Mouse (Mus musculus): ENCODE measurements around the gene Tubb5. TPM values are rescaled to one million over a fixed set of nuclear protein-coding genes. Genes with fewer than 3 reads are reported as not detected.
A peak's percentile ranks its signal among the peaks of the same experiment; 100 is the strongest.

The Tubb5 gene
- total and polyA plus RNA-seq, 2 experiments from 2014 or later, result 1,872 to 3,416 TPM

DNA sequence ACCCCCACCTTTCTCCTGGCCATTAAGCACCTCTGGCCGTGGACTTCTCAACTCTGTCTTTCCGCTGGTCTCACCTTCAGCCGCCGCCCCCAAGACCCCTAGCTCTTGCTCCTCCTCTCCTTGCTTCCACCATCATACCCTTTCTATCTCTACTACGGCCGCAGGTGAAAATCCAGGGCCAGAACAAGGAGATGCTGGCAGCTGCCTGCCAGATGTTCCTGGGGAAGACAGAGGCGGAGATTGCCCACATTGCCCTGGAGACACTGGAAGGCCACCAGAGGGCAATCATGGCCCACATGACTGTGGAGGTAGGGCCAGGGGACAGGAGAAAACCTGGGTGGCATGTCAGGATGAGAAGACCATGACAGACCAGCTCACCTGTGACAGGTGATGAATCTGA, 13.7 kb downstream of the Tubb5 start:
- H3K9ac ChIP-seq (replicated peaks; ENCODE audit: low read length, poor library complexity, severe bottlenecking), result no peak overlapping the region
- peak; percentile 48 for TF ChIP-seq CTCF (IDR thresholded peaks at IDR 0.05)
- ATAC-seq (ENCODE audit: low FRiP score) (no peak), DNase-seq (ENCODE audit: low spot score) (no peak)
- peak overlapping the region; percentile 72 for H3K4me2 ChIP-seq (ENCODE audit: low read depth, low read length, poor library complexity, severe bottlenecking)
- no peak overlapping the region for H3K27ac ChIP-seq (ENCODE audit: low read depth, low read length)
- H3K9me3 ChIP-seq (ENCODE audit: low read length), result no peaks in the 10 kb centered on the region
- 67% methylated on average over 7 of the region's 7 CpGs for WGBS
- peaks cover 15% of the 10 kb centered on the region for H3K36me3 ChIP-seq (ENCODE audit: insufficient read depth, low read length)
- H3K27me3 ChIP-seq (ENCODE audit: insufficient read depth, low read length), result peaks cover 7% of the 10 kb centered on the region
- peaks cover 5% of the 10 kb centered on the region; the same call in 1 of the 2 replicates for H3K4me1 ChIP-seq (ENCODE audit: insufficient read depth, low read length)
- peak overlapping the region; percentile 75 for H3K4me3 ChIP-seq (ENCODE audit: low read depth, low read length)

DNA sequence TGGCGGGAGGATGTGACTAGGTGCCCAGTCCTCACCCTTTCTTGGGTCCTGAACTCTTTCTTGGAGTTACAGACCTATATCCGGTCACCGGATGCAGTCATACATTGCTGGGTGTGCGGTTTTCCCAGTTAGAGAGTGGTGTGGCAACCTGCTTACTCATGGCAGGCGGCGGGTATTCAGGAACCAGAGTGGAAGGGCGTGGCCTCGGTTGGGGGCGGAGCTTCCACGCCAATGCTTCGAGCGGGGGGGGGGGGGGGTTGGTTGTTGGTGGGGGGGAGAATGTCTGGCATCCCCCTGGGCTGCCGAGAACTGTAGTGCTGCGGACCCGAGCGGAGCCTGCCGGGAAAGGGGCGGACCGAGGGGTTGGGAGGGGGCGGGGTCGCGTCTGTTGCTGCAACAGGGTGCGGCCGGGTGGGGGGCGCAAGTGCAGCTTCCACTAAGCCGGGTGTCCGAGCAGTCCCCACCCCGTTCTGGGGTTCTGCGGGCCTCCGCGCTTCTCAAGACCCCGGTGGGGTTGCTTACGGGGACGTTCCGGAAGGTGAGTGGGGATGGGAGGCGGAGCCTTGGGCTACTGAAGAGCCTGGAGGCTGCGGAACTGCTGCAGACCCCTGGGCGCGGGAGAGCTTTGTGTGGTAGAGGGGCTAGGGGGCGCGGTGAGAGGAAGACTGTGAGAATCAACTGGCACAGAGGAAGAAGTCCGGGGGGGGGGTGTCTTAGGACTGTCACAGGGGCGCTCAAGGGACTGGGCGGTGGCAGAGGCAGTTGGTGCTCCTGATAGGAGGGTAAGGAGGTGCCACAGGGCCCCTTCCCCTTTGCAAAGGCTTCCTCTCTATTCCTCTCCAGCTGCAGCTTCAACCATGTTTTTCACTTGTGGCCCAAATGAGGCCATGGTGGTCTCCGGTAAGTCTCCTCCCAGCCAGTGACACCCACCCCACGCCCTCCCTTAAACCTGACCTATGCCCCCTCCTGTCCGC, 14.9 kb downstream of the Tubb5 start, which contains the start of gene Flot1:
Gene Flot1, plus strand, starts transcription at position 267 of the 974 bp plus-strand sequence.
- ATAC-seq (ENCODE audit: low FRiP score), result peak; percentile 84

DNA sequence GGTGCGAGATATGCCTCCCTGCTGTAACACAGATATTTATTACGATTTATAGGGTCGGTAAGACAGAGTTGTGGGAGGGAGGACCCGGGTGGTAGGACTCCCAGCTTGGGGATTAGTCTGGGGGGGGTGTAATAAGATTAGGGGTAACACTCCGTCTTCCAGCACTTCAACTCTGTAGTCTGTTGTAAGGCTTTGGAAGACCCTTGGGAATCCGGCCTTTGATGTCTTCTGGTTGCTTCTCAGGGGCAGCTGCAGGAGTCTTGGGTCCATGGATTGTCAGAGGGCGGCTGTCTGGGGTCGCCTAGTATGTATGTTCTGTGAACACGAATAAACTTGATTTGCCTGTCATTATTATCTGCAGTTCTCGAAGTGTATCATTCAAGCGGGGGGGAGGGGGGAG, 15.5 kb downstream of the Tubb5 start:
- Histone ChIP-seq H3K4me1 (ENCODE audit: insufficient read depth, low read length) (peaks cover 5% of the 10 kb centered on the region; the same call in 1 of the 2 replicates), H3K27me3 (ENCODE audit: insufficient read depth, low read length) (peaks cover 7% of the 10 kb centered on the region), H3K4me2 (ENCODE audit: low read depth, low read length, poor library complexity, severe bottlenecking) (peak overlapping the region; percentile 72), H3K4me3 (ENCODE audit: low read depth, low read length) (peak overlapping the region; percentile 75), H3K36me3 (ENCODE audit: insufficient read depth, low read length) (peaks cover 13% of the 10 kb centered on the region), H3K27ac (ENCODE audit: low read depth, low read length) (peak overlapping the region; percentile 85), H3K9ac (replicated peaks; ENCODE audit: low read length, poor library complexity, severe bottlenecking) (peak overlapping the region; percentile 86), H3K9me3 (ENCODE audit: low read length) (no peaks in the 10 kb centered on the region)
- DNase-seq (ENCODE audit: low spot score), result no peak
- 0 out of 2 replicates have a peak, but pooled peaks have one; percentile 4 for ATAC-seq (ENCODE audit: low FRiP score)
- 3% methylated on average over 11 of the region's 11 CpGs for whole genome bisulfite sequencing
- TF ChIP-seq CTCF (IDR thresholded peaks at IDR 0.05), result no peak

More for the DNA sequence above, 14.9 kb downstream of the Tubb5 start, which contains the start of gene Flot1:
- WGBS, result under 1% methylated on average over 35 of the region's 47 CpGs
- H3K9ac ChIP-seq (replicated peaks; ENCODE audit: low read length, poor library complexity, severe bottlenecking), result peak within 1 kb of the TSS; percentile 86
- peak within 1 kb of the TSS; percentile 85 for H3K27ac ChIP-seq (ENCODE audit: low read depth, low read length)
- H3K36me3 ChIP-seq (ENCODE audit: insufficient read depth, low read length), result peaks cover 15% of the 10 kb centered on the region
- H3K4me3 ChIP-seq (ENCODE audit: low read depth, low read length), result peak within 1 kb of the TSS; percentile 75
- peaks cover 5% of the 10 kb centered on the region; the same call in 1 of the 2 replicates for H3K4me1 ChIP-seq (ENCODE audit: insufficient read depth, low read length)
- H3K27me3 ChIP-seq (ENCODE audit: insufficient read depth, low read length), result peaks cover 7% of the 10 kb centered on the region
- H3K4me2 ChIP-seq (ENCODE audit: low read depth, low read length, poor library complexity, severe bottlenecking), result peak within 1 kb of the TSS; percentile 72
- DNase-seq (ENCODE audit: low spot score), result peak; percentile 91
- H3K9me3 ChIP-seq (ENCODE audit: low read length), result no peaks in the 10 kb centered on the region
- no peak for TF ChIP-seq CTCF (IDR thresholded peaks at IDR 0.05)

DNA sequence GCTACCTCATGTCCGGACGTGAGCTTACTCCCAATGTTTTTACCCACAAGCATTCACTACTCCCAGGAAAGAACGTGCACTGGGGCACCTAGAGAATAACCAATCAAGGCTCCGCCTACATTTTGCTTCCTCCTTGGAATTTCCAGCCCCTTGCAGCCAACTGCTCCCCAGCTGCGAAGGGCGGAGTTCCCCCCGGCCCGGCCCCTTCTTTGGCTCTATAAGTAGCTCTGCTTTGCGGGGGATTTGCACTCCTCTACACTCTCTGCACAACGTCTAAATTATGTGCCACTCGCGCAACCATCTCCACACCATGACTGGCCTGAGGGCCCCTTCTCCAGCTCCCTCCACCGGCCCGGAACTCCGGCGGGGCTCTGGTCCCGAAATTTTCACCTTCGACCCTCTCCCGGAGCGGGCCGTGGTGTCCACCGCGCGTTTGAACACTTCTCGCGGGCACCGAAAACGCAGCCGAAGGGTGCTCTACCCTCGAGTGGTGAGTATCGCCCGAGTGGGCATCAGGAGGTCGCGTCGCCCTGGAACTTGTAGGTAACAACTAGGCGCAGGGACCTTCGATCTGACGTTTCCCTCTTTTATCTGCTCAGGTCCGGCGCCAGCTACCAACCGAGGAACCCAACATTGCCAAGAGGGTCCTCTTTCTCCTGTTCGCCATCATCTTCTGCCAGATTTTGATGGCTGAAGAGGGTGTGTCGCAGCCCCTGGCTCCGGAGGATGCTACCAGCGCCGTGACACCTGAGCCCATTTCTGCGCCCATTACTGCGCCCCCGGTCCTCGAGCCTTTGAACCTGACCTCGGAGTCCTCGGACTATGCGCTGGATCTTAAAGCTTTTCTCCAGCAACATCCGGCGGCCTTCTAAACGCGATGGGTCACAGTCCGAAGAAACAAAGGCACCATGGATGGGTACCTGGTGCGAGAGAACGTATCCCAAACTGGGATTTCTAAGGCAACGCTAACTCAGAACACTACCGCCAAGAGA, 16.4 kb downstream of the Tubb5 start, which contains the start of gene Ier3:
Gene Ier3, plus strand, starts transcription at position 246 of the 992 bp plus-strand sequence.
- DNase-seq (ENCODE audit: low spot score) (peak; percentile 72), ATAC-seq (ENCODE audit: low FRiP score) (no peak)
- Histone ChIP-seq H3K4me1 (ENCODE audit: insufficient read depth, low read length) (peaks cover 5% of the 10 kb centered on the region; the same call in 1 of the 2 replicates), H3K4me2 (ENCODE audit: low read depth, low read length, poor library complexity, severe bottlenecking) (peak within 1 kb of the TSS; percentile 72), H3K9me3 (ENCODE audit: low read length) (no peaks in the 10 kb centered on the region), H3K4me3 (ENCODE audit: low read depth, low read length) (peak within 1 kb of the TSS; percentile 75), H3K27me3 (ENCODE audit: insufficient read depth, low read length) (peaks cover 7% of the 10 kb centered on the region), H3K27ac (ENCODE audit: low read depth, low read length) (peak within 1 kb of the TSS; percentile 85), H3K9ac (replicated peaks; ENCODE audit: low read length, poor library complexity, severe bottlenecking) (peak within 1 kb of the TSS; percentile 86), H3K36me3 (ENCODE audit: insufficient read depth, low read length) (peaks cover 8% of the 10 kb centered on the region)
- under 1% methylated on average over 62 of the region's 62 CpGs for WGBS
- TF ChIP-seq CTCF (IDR thresholded peaks at IDR 0.05), result no peak

DNA sequence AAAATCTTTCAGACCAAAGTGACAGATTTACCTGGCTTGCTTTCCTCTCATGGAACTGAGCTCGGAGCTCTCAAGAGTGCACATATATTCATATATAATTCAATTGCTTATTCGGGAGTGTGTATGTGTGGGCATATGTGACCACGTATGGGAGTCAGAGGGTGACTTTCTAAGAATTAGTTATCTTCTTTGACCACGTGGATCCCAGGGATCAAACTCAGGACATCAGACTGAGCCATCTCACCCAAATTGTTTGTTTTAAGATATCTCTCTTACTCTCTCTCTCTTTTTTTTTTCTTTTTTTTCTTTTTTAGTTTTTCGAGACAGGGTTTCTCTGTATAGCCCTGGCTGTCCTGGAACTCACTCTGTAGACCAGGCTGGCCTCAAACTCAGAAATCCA, 18.0 kb downstream of the Tubb5 start:
- Histone ChIP-seq H3K36me3 (ENCODE audit: insufficient read depth, low read length) (peaks cover 3% of the 10 kb centered on the region; the same call in 1 of the 2 replicates), H3K27ac (ENCODE audit: low read depth, low read length) (no peak overlapping the region), H3K27me3 (ENCODE audit: insufficient read depth, low read length) (peaks cover 7% of the 10 kb centered on the region), H3K9me3 (ENCODE audit: low read length) (no peaks in the 10 kb centered on the region), H3K4me1 (ENCODE audit: insufficient read depth, low read length) (peaks cover 5% of the 10 kb centered on the region; the same call in 1 of the 2 replicates), H3K4me3 (ENCODE audit: low read depth, low read length) (no peak overlapping the region), H3K9ac (replicated peaks; ENCODE audit: low read length, poor library complexity, severe bottlenecking) (no peak overlapping the region), H3K4me2 (ENCODE audit: low read depth, low read length, poor library complexity, severe bottlenecking) (no peak overlapping the region)
- TF ChIP-seq CTCF (IDR thresholded peaks at IDR 0.05), result no peak
- 86% methylated on average over 5 of the region's 5 CpGs for WGBS
- ATAC-seq (ENCODE audit: low FRiP score) (no peak), DNase-seq (ENCODE audit: low spot score) (no peak)

Measured in midbrain, postnatal 0 days (tissue).